ENCODE assay signal across 29 mouse cellular contexts in genomic region chr3:84568540-84568939, GRCm38 (mm10). TPM values are rescaled to one million over a fixed set of nuclear protein-coding genes. Genes with fewer than 3 reads are reported as not detected.
DNase-seq lines count a peak whose midpoint lies in the region; ATAC-seq and TF ChIP-seq lines count a peak whose summit lies in the region.
"Had no signal": no experiment of that assay in that cellular context is flagged by ENCODE, and none has a peak within 500 bp of the region (broad histone marks: within the 10 kb centered on the region; RNA-seq: fewer than 3 reads in every experiment).

No protein-coding gene starts in this region.

- no peak for TF ChIP-seq CTCF in gastrocnemius, adult 2 months (IDR thresholded peaks at IDR 0.05)
- TF ChIP-seq CTCF in midbrain, postnatal 0 days (IDR thresholded peaks at IDR 0.05), result no peak

- TF ChIP-seq POLR2A in myocyte (IDR thresholded peaks at IDR 0.05; ENCODE audit: insufficient read length, low read depth), result no peak

- no peaks in the 10 kb centered on the region for H3K36me3 ChIP-seq in midbrain, embryonic 11.5 days (ENCODE audit: control insufficient read depth, insufficient read depth, low read length)
- no peaks in the 10 kb centered on the region for H3K36me3 ChIP-seq in midbrain, postnatal 0 days (ENCODE audit: insufficient read depth, low read length)
- no peaks in the 10 kb centered on the region for H3K36me3 ChIP-seq in myocyte (ENCODE audit: control insufficient read depth, insufficient read depth)
- H3K36me3 ChIP-seq: embryonic facial prominence, embryonic 12.5 days; embryonic facial prominence, embryonic 15.5 days; heart, embryonic 10.5 days; hindbrain, embryonic 15.5 days had no signal

- WGBS in midbrain, embryonic 11.5 days, result 94% methylated on average over 6 of the region's 6 CpGs
- 91% methylated on average over 6 of the region's 6 CpGs for WGBS in midbrain, postnatal 0 days

- DNase-seq in gastrocnemius, adult 2 months, result no peak
- DNase-seq in gastrocnemius, postnatal 14 days, result no peak
- peak; percentile 64 for DNase-seq in midbrain, embryonic 11.5 days (ENCODE audit: low spot score, missing footprints)
- no peak for DNase-seq in midbrain, postnatal 0 days (ENCODE audit: low spot score)
- peak; percentile 70 for DNase-seq in adipocyte (ENCODE audit: low spot score)
- DNase-seq in embryo, embryonic 10 days (ENCODE audit: low spot score), result no peak
- no peak for DNase-seq in spleen, adult 18-20 months
- DNase-seq: adrenal gland, adult 2 months; adrenal gland, postnatal 14 days; cerebellum, adult 8-10 months; forebrain, postnatal 0 days; gastrocnemius, postnatal 25 days; heart, postnatal 14 days had no signal

- ATAC-seq in midbrain, embryonic 11.5 days (ENCODE audit: low FRiP score), result no peak
- ATAC-seq in midbrain, postnatal 0 days (ENCODE audit: low FRiP score), result no peak
- ATAC-seq: forebrain, embryonic 14.5 days; forebrain, postnatal 0 days; intestine, postnatal 0 days; Patski had no signal

- no peak overlapping the region for H3K4me3 ChIP-seq in gastrocnemius, adult 2 months
- no peak overlapping the region for H3K4me3 ChIP-seq in midbrain, embryonic 11.5 days (ENCODE audit: low read depth, low read length)
- H3K4me3 ChIP-seq in midbrain, postnatal 0 days (ENCODE audit: low read depth, low read length), result no peak overlapping the region
- no peak overlapping the region for H3K4me3 ChIP-seq in myocyte
- H3K4me3 ChIP-seq: embryonic facial prominence, embryonic 12.5 days; embryonic facial prominence, embryonic 15.5 days; heart, embryonic 10.5 days; heart, embryonic 13.5 days; hindbrain, embryonic 12.5 days; hindbrain, embryonic 15.5 days had no signal

- H3K4me2 ChIP-seq in midbrain, embryonic 11.5 days, result no peak overlapping the region
- H3K4me2 ChIP-seq in midbrain, postnatal 0 days (ENCODE audit: low read depth, low read length, poor library complexity, severe bottlenecking), result no peak overlapping the region
- peak overlapping the region; percentile 56 for H3K4me2 ChIP-seq in myocyte (ENCODE audit: low read depth)
- H3K4me2 ChIP-seq: embryonic facial prominence, embryonic 12.5 days; embryonic facial prominence, embryonic 15.5 days; heart, embryonic 13.5 days; hindbrain, embryonic 12.5 days; hindbrain, embryonic 15.5 days had no signal

- no peaks in the 10 kb centered on the region for H3K27me3 ChIP-seq in midbrain, embryonic 11.5 days (ENCODE audit: control insufficient read depth, insufficient read depth, low read length)
- no peaks in the 10 kb centered on the region for H3K27me3 ChIP-seq in midbrain, postnatal 0 days (ENCODE audit: insufficient read depth, low read length)
- H3K27me3 ChIP-seq in myocyte (ENCODE audit: control insufficient read depth, insufficient read depth, insufficient read length), result no peaks in the 10 kb centered on the region
- H3K27me3 ChIP-seq: embryonic facial prominence, embryonic 12.5 days; embryonic facial prominence, embryonic 15.5 days; heart, embryonic 13.5 days; hindbrain, embryonic 12.5 days; hindbrain, embryonic 15.5 days; Patski had no signal

- peak overlapping the region; percentile 16; the same call in 1 of the 2 replicates for H3K27ac ChIP-seq in gastrocnemius, adult 2 months
- H3K27ac ChIP-seq in midbrain, embryonic 11.5 days (ENCODE audit: low read depth, low read length), result no peak overlapping the region
- H3K27ac ChIP-seq in midbrain, postnatal 0 days (ENCODE audit: low read depth, low read length), result no peak overlapping the region
- H3K27ac ChIP-seq: embryonic facial prominence, embryonic 12.5 days; embryonic facial prominence, embryonic 15.5 days; heart, embryonic 10.5 days; heart, embryonic 13.5 days; hindbrain, embryonic 12.5 days; hindbrain, embryonic 15.5 days had no signal

- no peaks in the 10 kb centered on the region for H3K9me3 ChIP-seq in midbrain, embryonic 11.5 days (ENCODE audit: control insufficient read depth, low read length)
- no peaks in the 10 kb centered on the region for H3K9me3 ChIP-seq in midbrain, postnatal 0 days (ENCODE audit: low read length)
- H3K9me3 ChIP-seq: embryonic facial prominence, embryonic 12.5 days; embryonic facial prominence, embryonic 15.5 days; heart, embryonic 10.5 days; heart, embryonic 13.5 days; hindbrain, embryonic 12.5 days; hindbrain, embryonic 15.5 days had no signal

- H3ac ChIP-seq in myocyte (ENCODE audit: control insufficient read depth, insufficient read length), result no peak overlapping the region

- H3K9ac ChIP-seq in midbrain, embryonic 11.5 days (ENCODE audit: low read length), result no peak overlapping the region
- H3K9ac ChIP-seq in midbrain, postnatal 0 days (replicated peaks; ENCODE audit: low read length, poor library complexity, severe bottlenecking), result no peak overlapping the region
- H3K9ac ChIP-seq: embryonic facial prominence, embryonic 12.5 days; embryonic facial prominence, embryonic 15.5 days; forebrain, postnatal 0 days; heart, embryonic 13.5 days; hindbrain, embryonic 12.5 days; hindbrain, embryonic 15.5 days had no signal

- no peaks in the 10 kb centered on the region for H3K4me1 ChIP-seq in midbrain, embryonic 11.5 days (ENCODE audit: control insufficient read depth, insufficient read depth, low read length)
- no peaks in the 10 kb centered on the region for H3K4me1 ChIP-seq in midbrain, postnatal 0 days (ENCODE audit: insufficient read depth, low read length)
- H3K4me1 ChIP-seq: hindbrain, embryonic 12.5 days; hindbrain, embryonic 15.5 days had no signal

- intact Hi-C loops in gastrocnemius, adult 2 months (cut with DNase I), result no loop called here
- intact Hi-C loops in gastrocnemius, postnatal 14 days (cut with DNase I; ENCODE audit: low total_unique reads), result no loop called here

- peaks cover 96% of the 10 kb centered on the region for H3K79me2 ChIP-seq in myocyte (ENCODE audit: control insufficient read depth, insufficient read depth)

TF ChIP-seq in myocyte, 11 proteins besides CTCF, POLR2A, EP300 and RAD21:
- no peak for TF ChIP-seq REST (IDR thresholded peaks at IDR 0.05; ENCODE audit: insufficient read depth, insufficient read length)
- TF ChIP-seq USF1 (IDR thresholded peaks at IDR 0.05; ENCODE audit: low read depth), result no peak
- no peak for TF ChIP-seq MYOG (IDR thresholded peaks at IDR 0.05; ENCODE audit: control insufficient read depth in 1 of 3, insufficient read depth in 1 of 3, insufficient read length in 2 of 3, low read depth in 2 of 3)
- no peak for TF ChIP-seq TCF12 (IDR thresholded peaks at IDR 0.05; ENCODE audit: insufficient read depth, poor library complexity, severe bottlenecking)
- TF ChIP-seq E2F4 (IDR thresholded peaks at IDR 0.05; ENCODE audit: insufficient read depth), result no peak
- TF ChIP-seq MYOD1 (IDR thresholded peaks at IDR 0.05; ENCODE audit: control insufficient read depth in 1 of 3, insufficient read length in 2 of 3, low read depth in 2 of 3), result no peak
- TF ChIP-seq TCF3 (IDR thresholded peaks at IDR 0.05; ENCODE audit: insufficient read length, low read depth), result no peak
- TF ChIP-seq POLR2AphosphoS2 (IDR thresholded peaks at IDR 0.05; ENCODE audit: insufficient read length, low read depth), result no peak
- TF ChIP-seq MAX (IDR thresholded peaks at IDR 0.05; ENCODE audit: low read depth), result no peak
- no peak for TF ChIP-seq SRF (IDR thresholded peaks at IDR 0.05; ENCODE audit: control insufficient read depth, insufficient read length, low read depth)
- no peak for TF ChIP-seq CEBPB (IDR thresholded peaks at IDR 0.05; ENCODE audit: insufficient read depth, poor library complexity, severe bottlenecking)

RNA-seq across cellular contexts. Expression of gene Arfip1, which starts 13.9 kb away (rescaled TPM):
- total RNA-seq in gastrocnemius, adult 2 months (2021), result 10 to 100 TPM in 1 of 2 experiments, 1 to 10 TPM in 1; 9.2 to 11.2 TPM
- total RNA-seq in gastrocnemius, postnatal 14 days (2021), result 10 to 100 TPM; 14.0 to 17.4 TPM
- 42.6 and 44.2 TPM in 2 replicates for polyA plus RNA-seq in midbrain, embryonic 11.5 days (2014; fragmentation: Nextera tagmentation; extraction: Ambion mirVana)
- 20.2 and 25.4 TPM in 2 replicates for total RNA-seq in midbrain, postnatal 0 days (2014; rRNA removed)
- polyA plus RNA-seq in midbrain, postnatal 0 days (2015; fragmentation: Nextera tagmentation; extraction: Ambion mirVana), result 20.7 and 21.2 TPM in 2 replicates
- polyA plus RNA-seq in myocyte (2012; fragmentation: generic; extraction: Trizol), result 28.2 TPM

RNA-seq across cellular contexts. Expression of gene Tigd4, which starts 24.8 kb away (rescaled TPM):
- 10 to 100 TPM in 1 of 2 experiments, 1 to 10 TPM in 1; 6.0 to 18.3 TPM for total RNA-seq in gastrocnemius, adult 2 months (2021)
- 10 to 100 TPM; 11.1 to 14.2 TPM for total RNA-seq in gastrocnemius, postnatal 14 days (2021)
- not detected in 2 replicates for polyA plus RNA-seq in midbrain, embryonic 11.5 days (2014; fragmentation: Nextera tagmentation; extraction: Ambion mirVana)
- not detected in 2 replicates for total RNA-seq in midbrain, postnatal 0 days (2014; rRNA removed)
- polyA plus RNA-seq in midbrain, postnatal 0 days (2015; fragmentation: Nextera tagmentation; extraction: Ambion mirVana), result not detected in 2 replicates
- polyA plus RNA-seq in myocyte (2012; fragmentation: generic; extraction: Trizol), result 0.01 TPM
- total RNA-seq: adrenal gland, adult 2 months; adrenal gland, postnatal 14 days; ES-E14; forebrain, postnatal 0 days; heart, adult 18-20 months; hematopoietic stem cell, adult 5-6 weeks had no signal
- polyA plus RNA-seq: adrenal gland, adult 2 months; forebrain, embryonic 11.5 days; forebrain, embryonic 14.5 days; forebrain, postnatal 0 days; gonadal fat pad, adult 2 months; heart, embryonic 10.5 days; hindbrain, embryonic 12.5 days; hindbrain, embryonic 15.5 days; intestine, embryonic 14.5 days; intestine, postnatal 0 days had no signal

Comparison
In these comparisons a context has a peak if more than half of its experiments do, and no peak if none do; other contexts are left out.
1. DNase-seq: peak in midbrain, embryonic 11.5 days (single experiment) and adipocyte (single experiment); none in gastrocnemius, adult 2 months (single experiment), gastrocnemius, postnatal 14 days (single experiment), midbrain, postnatal 0 days (single experiment), embryo, embryonic 10 days (single experiment) and spleen, adult 18-20 months (0 of 2).